Mouse (Mus musculus) myocyte (in vitro differentiated cells): ENCODE measurements around the gene Pmp22. TPM values are rescaled to one million over a fixed set of nuclear protein-coding genes. Genes with fewer than 3 reads are reported as not detected.

Experiments
- H3K27me3 ChIP-seq: one replicate; pipeline ENCODE4 v1.6.1; 2011; ENCODE audit not compliant: control insufficient read depth, insufficient read depth, insufficient read length
- H3K36me3 ChIP-seq: one replicate; pipeline ENCODE4 v1.6.1; 2011; ENCODE audit not compliant: control insufficient read depth, insufficient read depth
- H3K4me2 ChIP-seq: one replicate; pipeline ENCODE4 v1.6.1; 2011; ENCODE audit warnings: low read depth, control low read depth
- H3K4me3 ChIP-seq: one replicate; pipeline ENCODE4 v1.5.1; 2011; ENCODE audit warnings: mild to moderate bottlenecking, control low read depth, moderate library complexity
- H3K79me2 ChIP-seq: one replicate; pipeline ENCODE4 v1.6.1; 2011; ENCODE audit not compliant: control insufficient read depth, insufficient read depth
- H3ac ChIP-seq: one replicate; pipeline ENCODE4 v1.6.1; 2011; ENCODE audit not compliant: control insufficient read depth, insufficient read length
- CEBPB ChIP-seq: IDR thresholded peaks from 2 replicates; pipeline ENCODE4 v1.6.1; 2011; ENCODE audit warnings: mild to moderate bottlenecking, moderate library complexity; ENCODE audit not compliant: poor library complexity, insufficient read depth, severe bottlenecking
- E2F4 ChIP-seq: IDR thresholded peaks from one replicate; pipeline ENCODE4 v1.6.1; 2011; ENCODE audit warnings: mild to moderate bottlenecking, control low read depth, moderate library complexity; ENCODE audit not compliant: insufficient read depth
- MAX ChIP-seq: IDR thresholded peaks from one replicate; pipeline ENCODE4 v1.6.1; 2011; ENCODE audit warnings: low read depth, mild to moderate bottlenecking, control low read depth
- MYOD1 ChIP-seq, 3 experiments: IDR thresholded peaks; one replicate each; pipeline ENCODE4 v1.6.1; 2011; ENCODE audit warnings: control low read depth in 2 of 3, low read depth in 2 of 3, mild to moderate bottlenecking in 2 of 3, moderate library complexity in 1 of 3; ENCODE audit not compliant: insufficient read length in 2 of 3, control insufficient read depth in 1 of 3
- MYOG ChIP-seq, 3 experiments: IDR thresholded peaks; one replicate each; pipeline ENCODE4 v1.6.1; 2011; ENCODE audit warnings: control low read depth in 2 of 3, low read depth in 2 of 3, mild to moderate bottlenecking in 2 of 3; ENCODE audit not compliant: insufficient read length in 2 of 3, control insufficient read depth in 1 of 3, insufficient read depth in 1 of 3
- POLR2A ChIP-seq: IDR thresholded peaks from one replicate; pipeline ENCODE4 v1.6.1; 2011; ENCODE audit warnings: low read depth, mild to moderate bottlenecking, control low read depth, moderate library complexity; ENCODE audit not compliant: insufficient read length
- POLR2AphosphoS2 ChIP-seq: IDR thresholded peaks from one replicate; pipeline ENCODE4 v1.6.1; 2011; ENCODE audit warnings: low read depth, control low read depth; ENCODE audit not compliant: insufficient read length
- REST ChIP-seq: IDR thresholded peaks from one replicate; pipeline ENCODE4 v1.6.1; 2011; ENCODE audit warnings: mild to moderate bottlenecking, control low read depth, moderate library complexity; ENCODE audit not compliant: insufficient read depth, insufficient read length
- SRF ChIP-seq: IDR thresholded peaks from one replicate; pipeline ENCODE4 v1.6.1; 2011; ENCODE audit warnings: low read depth; ENCODE audit not compliant: control insufficient read depth, insufficient read length
- TCF12 ChIP-seq: IDR thresholded peaks from one replicate; pipeline ENCODE4 v1.6.1; 2011; ENCODE audit warnings: mild to moderate bottlenecking, control low read depth; ENCODE audit not compliant: poor library complexity, insufficient read depth, severe bottlenecking
- TCF3 ChIP-seq: IDR thresholded peaks from one replicate; pipeline ENCODE4 v1.6.1; 2011; ENCODE audit warnings: low read depth, control low read depth; ENCODE audit not compliant: insufficient read length
- USF1 ChIP-seq: IDR thresholded peaks from one replicate; pipeline ENCODE4 v1.6.1; 2011; ENCODE audit warnings: low read depth, mild to moderate bottlenecking, control low read depth, moderate library complexity
- polyA plus RNA-seq: library from polyadenylated mRNA; unstranded; fragments of >200 nt; fragmentation: generic; extraction: Trizol; gene quantifications from one replicate; pipeline ENCODE4 v1.2.1, GENCODE M21; 2012; ENCODE audit warnings: missing spikeins

The Pmp22 gene
- polyA plus RNA-seq, 1 experiment: 74.6 TPM

GRCm38 (mm10) chr11:63116652-63117051 lies 12.1 kb upstream of the Pmp22 start:
- Histone ChIP-seq H3K4me3 (no peak overlapping the region), H3K79me2 (no peaks in the 10 kb centered on the region), H3K27me3 (no peaks in the 10 kb centered on the region), H3K36me3 (no peaks in the 10 kb centered on the region), H3ac (no peak overlapping the region), H3K4me2 (no peak overlapping the region)
- peak in 2 of 3 experiments; percentile 26 to 53 for TF ChIP-seq MYOD1 (IDR thresholded peaks at IDR 0.05; ENCODE audit: control insufficient read depth in 1 of 3, insufficient read length in 2 of 3, low read depth in 2 of 3)
- TF ChIP-seq MYOG (IDR thresholded peaks at IDR 0.05; ENCODE audit: control insufficient read depth in 1 of 3, insufficient read depth in 1 of 3, insufficient read length in 2 of 3, low read depth in 2 of 3): peak in 1 of 3 experiments; percentile 67
- no peak for TF ChIP-seq TCF12

- no peak for TF ChIP-seq TCF3
- TF ChIP-seq POLR2AphosphoS2: no peak
- TF ChIP-seq TCF12: no peak
- TF ChIP-seq CEBPB: no peak
- TF ChIP-seq E2F4: no peak
- no peak for TF ChIP-seq MAX
- TF ChIP-seq REST: no peak
- TF ChIP-seq MYOD1 (IDR thresholded peaks at IDR 0.05; ENCODE audit: control insufficient read depth in 1 of 3, insufficient read length in 2 of 3, low read depth in 2 of 3): no peak
- no peak for TF ChIP-seq USF1
- Histone ChIP-seq H3K36me3 (no peaks in the 10 kb centered on the region), H3ac (no peak overlapping the region), H3K4me3 (no peak overlapping the region), H3K4me2 (no peak overlapping the region), H3K79me2 (no peaks in the 10 kb centered on the region), H3K27me3 (no peaks in the 10 kb centered on the region)
Observed at GRCm38 (mm10) chr11:63117266-63117665, 11.5 kb upstream of the Pmp22 start.

- Histone ChIP-seq H3ac (no peak overlapping the region), H3K27me3 (no peaks in the 10 kb centered on the region), H3K36me3 (no peaks in the 10 kb centered on the region), H3K79me2 (no peaks in the 10 kb centered on the region), H3K4me3 (no peak overlapping the region), H3K4me2 (peak overlapping the region; percentile 21)
- no peak for TF ChIP-seq USF1
- TF ChIP-seq E2F4: no peak
- no peak for TF ChIP-seq POLR2A
- TF ChIP-seq MYOG (IDR thresholded peaks at IDR 0.05; ENCODE audit: control insufficient read depth in 1 of 3, insufficient read depth in 1 of 3, insufficient read length in 2 of 3, low read depth in 2 of 3): peak; percentile 8 to 83 (median 41)
- no peak for TF ChIP-seq MAX
- no peak for TF ChIP-seq POLR2AphosphoS2
- no peak for TF ChIP-seq SRF
- TF ChIP-seq MYOD1 (IDR thresholded peaks at IDR 0.05; ENCODE audit: control insufficient read depth in 1 of 3, insufficient read length in 2 of 3, low read depth in 2 of 3): peak in 2 of 3 experiments; percentile 0 to 30
- TF ChIP-seq TCF12: peak; percentile 45
- TF ChIP-seq TCF3: no peak
- TF ChIP-seq CEBPB: no peak
- TF ChIP-seq REST: no peak
Observed at GRCm38 (mm10) chr11:63119791-63120190, 9.0 kb upstream of the Pmp22 start.

GRCm38 (mm10) chr11:63122249-63122648 lies 6.5 kb upstream of the Pmp22 start:
- Histone ChIP-seq H3K79me2 (no peaks in the 10 kb centered on the region), H3K4me3 (no peak overlapping the region), H3ac (no peak overlapping the region), H3K4me2 (no peak overlapping the region), H3K36me3 (no peaks in the 10 kb centered on the region), H3K27me3 (no peaks in the 10 kb centered on the region)
- TF ChIP-seq POLR2AphosphoS2 (no peak), REST (no peak), SRF (no peak), MAX (no peak), TCF12 (no peak), E2F4 (no peak), USF1 (no peak), MYOG (IDR thresholded peaks at IDR 0.05; ENCODE audit: control insufficient read depth in 1 of 3, insufficient read depth in 1 of 3, insufficient read length in 2 of 3, low read depth in 2 of 3) (no peak), CEBPB (no peak), MYOD1 (IDR thresholded peaks at IDR 0.05; ENCODE audit: control insufficient read depth in 1 of 3, insufficient read length in 2 of 3, low read depth in 2 of 3) (no peak), POLR2A (no peak), TCF3 (no peak)

GRCm38 (mm10) chr11:63122776-63123350 lies 5.9 kb upstream of the Pmp22 start:
- Histone ChIP-seq H3K4me2 (no peak overlapping the region), H3K4me3 (no peak overlapping the region), H3K36me3 (no peaks in the 10 kb centered on the region), H3K79me2 (no peaks in the 10 kb centered on the region), H3ac (no peak overlapping the region), H3K27me3 (no peaks in the 10 kb centered on the region)
- TF ChIP-seq TCF12 (no peak), USF1 (no peak)
